Mouse (Mus musculus) liver, postnatal 0 days (tissue): ENCODE results near the gene Ptprcap.
"Not testable (repeated sequence)": the region's sequence is repeated elsewhere in the genome, so short reads cannot be mapped to it uniquely, and the experiment has no call there.

ENCODE experiments used
- CTCF ChIP-seq: sonication (generic); IDR thresholded peaks from 2 replicates; pipeline ENCODE4 v1.5.1; 2016; ENCODE audit warnings: antibody characterized with exemption, low read depth
- EP300 ChIP-seq: IDR thresholded peaks from 2 replicates; pipeline ENCODE4 v1.6.1; 2016; ENCODE audit warnings: antibody characterized with exemption, low read depth, mild to moderate bottlenecking

- not testable (repeated sequence) for TF ChIP-seq EP300, CTCF
Observed at GRCm38 (mm10) chr19:4125268-4125667, 28.1 kb upstream of the Ptprcap start.
